Mouse (Mus musculus): Measurements from ENCODE around the gene Kiss1. TPM values are rescaled to one million over a fixed set of nuclear protein-coding genes. Genes with fewer than 3 reads are reported as not detected.
"Not testable (repeated sequence)": the region's sequence is repeated elsewhere in the genome, so short reads cannot be mapped to it uniquely, and the experiment has no call there.

Gene Kiss1
- total RNA-seq, 2 experiments from 2014 or later, result not detected

- no peak for DNase-seq (ENCODE audit: low spot score in 2 of 2)
Observed at GRCm38 (mm10) chr1:133316577-133316976, 5.1 kb upstream of the Kiss1 start.

GRCm38 (mm10) chr1:133317149-133317548, 4.5 kb upstream of the Kiss1 start:
- no peak for DNase-seq (ENCODE audit: low spot score in 2 of 2)

GRCm38 (mm10) chr1:133323333-133323732, 1.7 kb downstream of the Kiss1 start:
- DNase-seq (ENCODE audit: low spot score in 2 of 2), result no peak

GRCm38 (mm10) chr1:133325951-133326350, 4.3 kb downstream of the Kiss1 start:
- no peak for DNase-seq (ENCODE audit: low spot score in 2 of 2)

- DNase-seq (ENCODE audit: low spot score in 2 of 2), result no peak
Observed at GRCm38 (mm10) chr1:133327094-133327493, 5.4 kb downstream of the Kiss1 start.

GRCm38 (mm10) chr1:133328299-133328795, 6.7 kb downstream of the Kiss1 start:
- DNase-seq (ENCODE audit: low spot score in 2 of 2), result no peak

GRCm38 (mm10) chr1:133328896-133329637, 7.4 kb downstream of the Kiss1 start:
- no peak for DNase-seq (ENCODE audit: low spot score in 2 of 2)

- no peak for DNase-seq (ENCODE audit: low spot score in 2 of 2)
Observed at GRCm38 (mm10) chr1:133329638-133329964, 7.9 kb downstream of the Kiss1 start.

GRCm38 (mm10) chr1:133331142-133331541, 9.5 kb downstream of the Kiss1 start:
- no peak for DNase-seq (ENCODE audit: low spot score in 2 of 2)

- DNase-seq (ENCODE audit: low spot score in 2 of 2), result peak in 1 of 2 experiments; percentile 38
Observed at GRCm38 (mm10) chr1:133332656-133333430, 11.2 kb downstream of the Kiss1 start.

GRCm38 (mm10) chr1:133333937-133334336, 12.3 kb downstream of the Kiss1 start:
- no peak for DNase-seq (ENCODE audit: low spot score in 2 of 2)

- not testable (repeated sequence) for DNase-seq (ENCODE audit: low spot score in 2 of 2)
Observed at GRCm38 (mm10) chr1:133340403-133340802, 18.7 kb downstream of the Kiss1 start.

GRCm38 (mm10) chr1:133344357-133344756, 22.7 kb downstream of the Kiss1 start:
- DNase-seq (ENCODE audit: low spot score in 2 of 2), result no peak

GRCm38 (mm10) chr1:133346531-133346930, 24.9 kb downstream of the Kiss1 start:
- DNase-seq (ENCODE audit: low spot score in 2 of 2), result no peak

- DNase-seq (ENCODE audit: low spot score in 2 of 2), result no peak
Observed at GRCm38 (mm10) chr1:133347226-133347625, 25.6 kb downstream of the Kiss1 start.

- DNase-seq (ENCODE audit: low spot score in 2 of 2), result no peak
Observed at GRCm38 (mm10) chr1:133347693-133348520, 26.2 kb downstream of the Kiss1 start.

- DNase-seq (ENCODE audit: low spot score in 2 of 2), result no peak
Observed at GRCm38 (mm10) chr1:133350210-133350609, 28.5 kb downstream of the Kiss1 start, which contains the start of gene Ren1. TSS of gene Ren1 (plus strand) at chr1:133350510.

GRCm38 (mm10) chr1:133351762-133352161, 30.1 kb downstream of the Kiss1 start:
- DNase-seq (ENCODE audit: low spot score in 2 of 2), result no peak

GRCm38 (mm10) chr1:133353371-133353809, 31.7 kb downstream of the Kiss1 start:
- DNase-seq (ENCODE audit: low spot score in 2 of 2), result peak; percentile 91

- DNase-seq (ENCODE audit: low spot score in 2 of 2), result no peak
Observed at GRCm38 (mm10) chr1:133355469-133355868, 33.8 kb downstream of the Kiss1 start.

- no peak for DNase-seq (ENCODE audit: low spot score in 2 of 2)
Observed at GRCm38 (mm10) chr1:133355912-133356311, 34.2 kb downstream of the Kiss1 start.
